Mouse (Mus musculus): ENCODE results near the gene Samhd1.
"Not testable (repeated sequence)": the region's sequence is repeated elsewhere in the genome, so short reads cannot be mapped to it uniquely, and the experiment has no call there.

The Samhd1 gene

GRCm38 (mm10) chr2:157135014-157135413 is at the start of gene Samhd1:
Gene Samhd1 (minus strand): TSS chr2:157135265.
- peak; percentile 88 for DNase-seq

GRCm38 (mm10) chr2:157178167-157178566 is 43.1 kb upstream of the Samhd1 start:
- DNase-seq: no peak

- DNase-seq: no peak
Observed at GRCm38 (mm10) chr2:157176248-157176647, 41.2 kb upstream of the Samhd1 start.

GRCm38 (mm10) chr2:157174416-157174815 is 39.4 kb upstream of the Samhd1 start:
- DNase-seq: no peak

GRCm38 (mm10) chr2:157173555-157173954 is 38.5 kb upstream of the Samhd1 start:
- DNase-seq: no peak

GRCm38 (mm10) chr2:157172984-157173383 is 37.9 kb upstream of the Samhd1 start:
- no peak for DNase-seq

GRCm38 (mm10) chr2:157170626-157171025 is 35.6 kb upstream of the Samhd1 start:
- DNase-seq: no peak

GRCm38 (mm10) chr2:157170166-157170565 is 35.1 kb upstream of the Samhd1 start:
- no peak for DNase-seq

- no peak for DNase-seq
Observed at GRCm38 (mm10) chr2:157166371-157167080, 31.5 kb upstream of the Samhd1 start.

- DNase-seq: not testable (repeated sequence)
Observed at GRCm38 (mm10) chr2:157165312-157166224, 30.5 kb upstream of the Samhd1 start.

- no peak for DNase-seq
Observed at GRCm38 (mm10) chr2:157164101-157164500, 29.0 kb upstream of the Samhd1 start.

- DNase-seq: no peak
Observed at GRCm38 (mm10) chr2:157156079-157156478, 21.0 kb upstream of the Samhd1 start.

- no peak for DNase-seq
Observed at GRCm38 (mm10) chr2:157153235-157153634, 18.2 kb upstream of the Samhd1 start.

GRCm38 (mm10) chr2:157148417-157148816 is 13.4 kb upstream of the Samhd1 start:
- DNase-seq: no peak

GRCm38 (mm10) chr2:157147397-157148020 is 12.4 kb upstream of the Samhd1 start:
- DNase-seq: no peak

- no peak for DNase-seq
Observed at GRCm38 (mm10) chr2:157145173-157145572, 10.1 kb upstream of the Samhd1 start.

- DNase-seq: no peak
Observed at GRCm38 (mm10) chr2:157144132-157144531, 9.1 kb upstream of the Samhd1 start.

- no peak for DNase-seq
Observed at GRCm38 (mm10) chr2:157141962-157142361, 6.9 kb upstream of the Samhd1 start.

GRCm38 (mm10) chr2:157139251-157139802 is 4.3 kb upstream of the Samhd1 start:
- DNase-seq: no peak

GRCm38 (mm10) chr2:157138808-157139207 is 3.7 kb upstream of the Samhd1 start:
- no peak for DNase-seq

- no peak for DNase-seq
Observed at GRCm38 (mm10) chr2:157137959-157138731, 3.1 kb upstream of the Samhd1 start.

GRCm38 (mm10) chr2:157136646-157137045 is 1.6 kb upstream of the Samhd1 start:
- DNase-seq: no peak

Measured in right cerebral cortex, postnatal 25 days (tissue).